Mouse (Mus musculus): ENCODE measurements around the gene Pdgfc.

DNA sequence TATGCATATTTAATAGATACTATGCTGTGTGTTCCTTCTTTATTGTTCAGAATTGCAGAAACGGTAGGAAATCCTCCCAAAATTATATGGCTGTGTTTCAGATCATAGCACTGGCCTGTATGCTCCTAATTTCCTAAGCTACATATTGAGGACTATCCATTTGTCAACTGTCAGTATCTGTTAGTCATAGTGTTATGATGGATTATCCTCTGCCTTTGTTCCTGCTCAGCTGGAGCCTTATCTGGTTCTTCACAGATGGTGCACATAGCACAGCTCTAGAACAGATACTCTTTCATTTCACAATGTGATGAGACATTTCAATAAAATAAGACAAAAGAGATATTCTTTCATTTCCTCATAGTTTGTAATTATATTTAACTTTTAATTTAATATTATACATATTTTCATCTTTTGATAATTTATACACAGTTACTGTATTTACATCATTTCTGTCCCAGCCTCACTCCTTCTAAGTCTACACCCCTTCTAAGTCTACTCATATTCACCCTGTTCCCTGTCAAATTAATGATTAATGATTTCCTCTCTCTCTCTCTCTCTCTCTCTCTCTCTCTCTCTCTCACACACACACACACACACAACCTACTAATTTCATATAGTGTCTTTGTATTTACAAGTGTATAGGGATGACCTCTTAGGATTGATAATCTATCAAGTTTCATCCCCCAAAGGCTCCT is 145.2 kb downstream of the Pdgfc start:
- TF ChIP-seq CTCF (IDR thresholded peaks at IDR 0.05) (no peak), EP300 (IDR thresholded peaks at IDR 0.05) (no peak)

All from lung, postnatal 0 days (tissue).